Mouse (Mus musculus) erythroblast, embryonic 14.5 days (primary cell): ENCODE data around the gene Ank3. TPM values are rescaled to one million over a fixed set of nuclear protein-coding genes. Genes with fewer than 3 reads are reported as not detected.
A peak's percentile ranks its signal among the peaks of the same experiment; 100 is the strongest.

Source experiments
- H3K27me3 ChIP-seq: 2 replicates; pipeline ENCODE4 v1.6.1; 2012; ENCODE audit warnings: inconsistent platforms; ENCODE audit not compliant: control insufficient read depth
- H3K36me3 ChIP-seq: 2 replicates; pipeline ENCODE4 v1.6.1; 2012; ENCODE audit warnings: mild to moderate bottlenecking, inconsistent platforms; ENCODE audit not compliant: control insufficient read depth
- H3K4me1 ChIP-seq: 2 replicates; pipeline ENCODE4 v1.6.1; 2012; ENCODE audit warnings: inconsistent platforms; ENCODE audit not compliant: control insufficient read depth
- H3K4me3 ChIP-seq: replicated peaks from 2 replicates; pipeline ENCODE3; 2012; ENCODE audit warnings: moderate library complexity, mild to moderate bottlenecking, inconsistent platforms
- H3K9me3 ChIP-seq: 2 replicates; pipeline ENCODE4 v1.6.1; 2012; ENCODE audit warnings: low read length, inconsistent platforms, mixed read lengths; ENCODE audit not compliant: control insufficient read depth
- GATA1 ChIP-seq: IDR thresholded peaks from 2 replicates; pipeline ENCODE4 v1.6.1; 2012; ENCODE audit warnings: low read length, inconsistent platforms, mixed read lengths
- TAL1 ChIP-seq: IDR thresholded peaks from 3 replicates; pipeline ENCODE4 v1.6.1; 2012; ENCODE audit warnings: low read length, inconsistent platforms, mixed read lengths
- polyA plus RNA-seq: library from polyadenylated mRNA; stranded (reverse); fragments of >175 nt; gene quantifications from 2 replicates; pipeline ENCODE4 v1.2.3, GENCODE M21; 2012

The Ank3 gene
- polyA plus RNA-seq, 1 experiment: 0.03 TPM

DNA sequence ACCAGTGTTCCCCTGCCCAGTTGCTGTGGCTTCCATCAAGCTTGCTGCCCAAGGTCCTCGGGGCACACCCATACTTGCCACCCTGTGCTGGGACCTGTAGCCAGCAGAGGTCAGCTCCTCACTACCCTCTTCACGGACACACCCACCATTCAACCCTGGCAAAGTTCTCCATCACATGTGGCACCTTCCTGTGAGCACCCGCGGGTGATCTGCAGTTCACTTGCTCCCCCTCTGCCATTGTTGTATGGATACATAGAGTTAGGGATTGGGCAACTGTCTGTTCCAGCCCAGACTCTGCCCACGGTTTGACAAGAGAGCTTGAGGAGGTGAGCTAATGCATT lies 520.5 kb downstream of the Ank3 start:
- no peak for TF ChIP-seq TAL1
- no peak for TF ChIP-seq GATA1
- Histone ChIP-seq H3K9me3 (no peaks in the 10 kb centered on the region), H3K27me3 (peaks cover 72% of the 10 kb centered on the region), H3K36me3 (no peaks in the 10 kb centered on the region), H3K4me1 (peaks cover 10% of the 10 kb centered on the region), H3K4me3 (no peak overlapping the region)

DNA sequence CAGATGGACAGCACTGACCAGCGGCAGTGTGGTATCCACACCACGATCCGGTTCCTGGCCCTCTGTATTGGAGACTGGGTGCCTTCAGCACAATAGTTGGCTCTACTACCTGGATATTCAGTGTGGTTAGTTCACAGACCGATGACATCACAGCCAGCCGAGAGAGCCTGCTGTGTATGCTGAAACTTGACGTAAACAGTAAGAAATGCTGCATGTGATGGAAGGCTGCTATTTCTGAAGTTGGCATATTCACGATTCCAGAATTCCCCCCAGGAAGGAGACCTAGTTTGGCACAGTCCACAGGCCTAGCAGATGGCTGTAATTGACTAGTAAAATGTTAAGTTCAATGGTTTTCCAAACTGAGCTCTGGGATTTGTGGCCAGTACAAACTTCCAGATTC lies 521.2 kb downstream of the Ank3 start:
- no peaks in the 10 kb centered on the region for H3K9me3 ChIP-seq
- H3K4me1 ChIP-seq: peaks cover 15% of the 10 kb centered on the region
- TF ChIP-seq GATA1: no peak
- no peak for TF ChIP-seq TAL1
- H3K27me3 ChIP-seq: peaks cover 71% of the 10 kb centered on the region
- H3K36me3 ChIP-seq: no peaks in the 10 kb centered on the region
- H3K4me3 ChIP-seq: no peak overlapping the region

- TF ChIP-seq TAL1 (no peak), GATA1 (no peak)
- no peaks in the 10 kb centered on the region for H3K9me3 ChIP-seq
- no peaks in the 10 kb centered on the region for H3K36me3 ChIP-seq
- peaks cover 76% of the 10 kb centered on the region for H3K27me3 ChIP-seq
- H3K4me3 ChIP-seq: no peak overlapping the region
- peaks cover 26% of the 10 kb centered on the region for H3K4me1 ChIP-seq
Observed at GRCm38 (mm10) chr10:69922076-69922475, 523.5 kb downstream of the Ank3 start.

- no peak for TF ChIP-seq TAL1
- no peak for TF ChIP-seq GATA1
- Histone ChIP-seq H3K4me3 (peak overlapping the region; percentile 9), H3K9me3 (no peaks in the 10 kb centered on the region), H3K4me1 (peaks cover 26% of the 10 kb centered on the region), H3K36me3 (no peaks in the 10 kb centered on the region), H3K27me3 (peaks cover 84% of the 10 kb centered on the region)
Observed at GRCm38 (mm10) chr10:69923801-69924200, 525.2 kb downstream of the Ank3 start.

DNA sequence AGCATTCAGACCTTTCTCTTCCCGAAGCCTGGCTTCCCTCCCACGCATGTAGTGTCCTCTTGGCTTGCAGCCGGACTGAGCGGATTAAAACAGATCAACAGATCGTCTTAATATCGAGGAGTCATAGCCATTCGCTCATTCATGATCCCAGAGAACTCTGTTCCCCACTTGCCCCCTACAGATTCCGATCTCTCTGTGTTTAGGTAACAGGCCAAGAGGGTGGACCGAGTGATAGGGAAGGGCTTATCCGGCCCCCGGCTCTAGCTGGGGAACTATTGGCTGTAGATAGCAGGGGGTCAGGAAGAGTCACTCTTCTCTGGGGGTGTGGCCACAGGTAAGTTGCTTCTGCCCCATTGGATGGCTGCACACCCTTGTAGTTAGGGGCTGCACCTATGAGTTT lies 525.7 kb downstream of the Ank3 start:
- Histone ChIP-seq H3K27me3 (peaks cover 79% of the 10 kb centered on the region), H3K9me3 (no peaks in the 10 kb centered on the region), H3K4me3 (peak overlapping the region; percentile 61), H3K36me3 (no peaks in the 10 kb centered on the region), H3K4me1 (peaks cover 24% of the 10 kb centered on the region)
- TF ChIP-seq TAL1 (no peak), GATA1 (no peak)

GRCm38 (mm10) chr10:69924845-69925244 lies 526.3 kb downstream of the Ank3 start:
- TF ChIP-seq TAL1: no peak
- TF ChIP-seq GATA1: no peak
- peaks cover 24% of the 10 kb centered on the region for H3K4me1 ChIP-seq
- peak overlapping the region; percentile 61 for H3K4me3 ChIP-seq
- no peaks in the 10 kb centered on the region for H3K9me3 ChIP-seq
- peaks cover 78% of the 10 kb centered on the region for H3K27me3 ChIP-seq
- no peaks in the 10 kb centered on the region for H3K36me3 ChIP-seq

DNA sequence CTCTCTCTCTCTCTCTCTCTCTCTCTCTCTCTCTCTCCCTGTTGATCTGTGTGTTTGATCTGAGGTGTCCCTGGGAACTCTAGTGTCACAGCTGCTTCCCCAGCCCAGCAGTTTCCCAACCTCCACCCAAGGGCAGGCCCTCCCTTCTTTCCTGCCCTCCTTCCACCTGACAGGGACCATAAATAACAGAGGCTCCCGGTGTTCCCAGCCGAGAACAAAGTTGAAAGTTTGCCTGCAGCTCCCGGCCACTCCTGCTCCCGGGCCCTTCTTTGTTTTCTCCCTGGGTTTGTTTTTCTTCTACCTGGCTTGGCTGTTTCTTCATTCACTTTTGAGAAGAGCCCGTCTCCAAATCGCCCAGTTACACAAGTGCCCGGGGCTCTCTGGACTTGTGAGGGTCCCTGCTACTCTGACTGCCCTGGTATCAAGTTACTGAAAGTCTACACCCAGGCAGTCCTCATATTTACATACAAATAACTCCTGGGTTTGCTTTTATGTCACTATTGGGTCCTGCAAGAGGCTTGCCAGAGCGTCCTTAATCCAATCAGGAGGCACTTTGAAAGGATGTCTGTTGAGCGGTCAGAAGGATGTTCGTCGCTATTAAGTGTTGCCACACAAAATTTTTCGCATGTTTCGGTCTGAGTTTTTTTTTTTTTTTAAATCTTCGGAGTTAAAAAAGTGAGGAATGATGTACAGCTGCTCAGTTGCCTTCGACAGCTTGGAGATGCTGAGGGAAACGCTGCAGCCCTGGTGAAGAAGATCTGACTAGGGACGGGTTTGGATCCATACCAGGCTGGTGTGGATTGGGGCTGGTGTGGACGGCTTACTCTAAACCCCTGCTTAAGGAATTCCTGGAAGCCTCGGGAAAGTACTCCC lies 526.9 kb downstream of the Ank3 start:
- Histone ChIP-seq H3K27me3 (peaks cover 77% of the 10 kb centered on the region), H3K9me3 (no peaks in the 10 kb centered on the region), H3K4me1 (peaks cover 24% of the 10 kb centered on the region), H3K4me3 (peak overlapping the region; percentile 61), H3K36me3 (no peaks in the 10 kb centered on the region)
- TF ChIP-seq TAL1 (no peak), GATA1 (no peak)

GRCm38 (mm10) chr10:69926158-69926882 lies 527.7 kb downstream of the Ank3 start:
- TF ChIP-seq TAL1 (no peak), GATA1 (no peak)
- H3K36me3 ChIP-seq: no peaks in the 10 kb centered on the region
- peak overlapping the region; percentile 61 for H3K4me3 ChIP-seq
- H3K27me3 ChIP-seq: peaks cover 71% of the 10 kb centered on the region
- peaks cover 24% of the 10 kb centered on the region for H3K4me1 ChIP-seq
- no peaks in the 10 kb centered on the region for H3K9me3 ChIP-seq

DNA sequence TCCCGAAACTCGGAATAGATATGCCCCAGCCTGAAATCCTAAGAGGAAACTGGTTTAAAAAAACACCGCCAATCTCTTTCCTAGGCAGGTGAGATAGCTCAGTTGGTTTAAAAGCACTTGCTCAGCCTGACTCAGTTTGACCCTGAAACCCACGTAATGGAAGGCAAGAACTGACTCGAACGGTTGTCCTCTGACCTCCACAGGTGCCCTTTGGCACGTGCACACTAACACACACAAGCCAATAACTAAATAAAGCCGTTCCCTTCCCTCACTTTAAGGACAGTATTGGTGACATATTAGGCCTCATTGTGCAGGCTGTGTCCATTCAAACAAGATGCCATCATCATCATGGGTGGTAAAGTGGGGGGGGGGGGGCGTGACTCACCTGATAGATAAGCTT lies 528.4 kb downstream of the Ank3 start:
- no peaks in the 10 kb centered on the region for H3K36me3 ChIP-seq
- peaks cover 64% of the 10 kb centered on the region for H3K27me3 ChIP-seq
- H3K4me1 ChIP-seq: peaks cover 24% of the 10 kb centered on the region
- peak overlapping the region; percentile 24 for H3K4me3 ChIP-seq
- TF ChIP-seq GATA1 (no peak), TAL1 (no peak)
- H3K9me3 ChIP-seq: no peaks in the 10 kb centered on the region
